Mouse (Mus musculus) left cerebral cortex, postnatal 4 days (tissue): Measurements from ENCODE around the gene Ttc4. TPM values are rescaled to one million over a fixed set of nuclear protein-coding genes. Genes with fewer than 3 reads are reported as not detected.
A peak's percentile ranks its signal among the peaks of the same experiment; 100 is the strongest.

Source experiments
- DNase-seq: peaks from one replicate; pipeline ENCODE4 v3.0.0-alpha.2; 2022
- intact Hi-C: fragments of 180-260 bp; cut with DNase I; formaldehyde crosslinking; loops from one replicate; pipeline ENCODE4 v1.15.1; 2025
- total RNA-seq, 2 experiments: library from RNA; stranded (reverse); gene quantifications; 2 replicates each; pipeline ENCODE4 v1.2.3; 2021

Ttc4 gene
- total RNA-seq: 10 to 100 TPM; 57.4 to 62.1 TPM

DNA sequence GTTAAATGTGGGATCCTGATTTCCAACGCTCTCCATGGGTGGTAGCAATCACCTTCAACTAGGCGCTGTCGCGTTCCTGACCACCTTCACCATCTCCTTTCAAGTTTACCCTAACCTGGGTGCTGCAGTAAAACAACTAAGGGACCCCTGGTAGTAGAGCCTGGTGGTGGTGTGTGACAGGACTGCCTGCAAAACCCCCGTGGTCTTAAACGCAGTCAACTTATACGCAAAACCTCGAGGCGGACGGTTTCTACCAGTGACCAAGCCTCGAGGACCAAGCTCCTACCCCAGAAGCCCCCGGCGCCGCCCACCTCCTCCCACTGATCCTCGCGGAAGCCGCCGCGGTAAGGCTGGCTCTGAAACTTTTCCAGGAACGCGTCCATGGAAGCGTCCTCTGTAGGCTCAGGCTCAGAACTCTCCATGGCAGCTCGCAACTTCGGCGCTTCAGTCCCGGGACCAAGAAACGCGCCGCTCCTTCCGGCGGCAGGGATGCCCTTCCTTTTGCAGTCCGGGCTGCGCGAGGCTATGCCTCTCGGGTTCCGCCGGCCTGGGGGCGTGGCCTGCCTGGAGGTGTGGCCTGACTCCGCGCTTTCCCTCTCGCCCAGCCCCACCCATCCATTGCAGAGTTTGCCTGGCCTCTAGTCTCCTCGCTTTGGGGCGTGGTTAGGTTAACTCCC lies at the start of gene Ttc4:
Gene Ttc4 (minus strand): TSS at position 503 of the 677 bp plus-strand sequence.
- intact Hi-C loops: no loop called here
- DNase-seq: peak; percentile 90

DNA sequence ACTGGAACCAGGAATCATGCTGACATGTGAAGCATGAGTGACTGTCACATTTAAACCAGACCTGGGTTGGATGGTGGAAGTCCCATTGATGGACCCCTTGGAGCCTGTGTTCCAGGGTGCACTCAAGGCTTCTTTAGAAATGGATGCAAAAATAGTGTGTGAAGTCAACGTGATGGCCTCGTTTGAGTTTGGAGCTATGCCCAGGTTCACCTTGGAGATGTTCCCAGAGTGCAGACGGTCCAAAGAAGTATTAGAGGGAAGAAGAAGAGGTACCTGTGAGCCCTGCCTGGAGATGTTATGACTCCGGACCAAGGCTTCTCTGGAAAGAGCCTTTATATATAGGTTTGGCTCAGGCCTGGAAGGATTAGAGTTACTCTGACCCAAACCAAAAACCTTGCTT lies 41.9 kb upstream of the Ttc4 start:
- intact Hi-C loops: no loop called here
- DNase-seq: no peak

DNA sequence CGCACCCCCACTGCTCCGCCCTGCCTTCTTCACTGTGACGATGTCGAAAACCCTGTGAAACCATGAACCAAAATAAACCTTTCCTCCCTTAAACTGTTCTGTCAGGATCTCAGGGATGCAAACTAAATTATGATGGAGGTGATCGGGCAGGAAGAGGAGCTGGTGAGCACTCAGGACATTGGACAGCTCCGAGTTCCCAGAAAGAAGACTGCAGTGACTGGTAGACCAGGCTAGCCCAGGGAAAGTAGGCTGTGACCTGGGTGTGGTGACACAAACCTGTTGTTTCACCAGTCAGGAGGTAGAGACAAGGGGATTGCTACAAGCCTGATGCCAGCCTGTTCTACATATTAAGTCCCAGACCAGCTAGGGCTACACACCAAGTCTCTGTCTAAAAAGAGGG lies 34.9 kb upstream of the Ttc4 start:
- intact Hi-C loops: no loop called here
- DNase-seq: no peak

DNA sequence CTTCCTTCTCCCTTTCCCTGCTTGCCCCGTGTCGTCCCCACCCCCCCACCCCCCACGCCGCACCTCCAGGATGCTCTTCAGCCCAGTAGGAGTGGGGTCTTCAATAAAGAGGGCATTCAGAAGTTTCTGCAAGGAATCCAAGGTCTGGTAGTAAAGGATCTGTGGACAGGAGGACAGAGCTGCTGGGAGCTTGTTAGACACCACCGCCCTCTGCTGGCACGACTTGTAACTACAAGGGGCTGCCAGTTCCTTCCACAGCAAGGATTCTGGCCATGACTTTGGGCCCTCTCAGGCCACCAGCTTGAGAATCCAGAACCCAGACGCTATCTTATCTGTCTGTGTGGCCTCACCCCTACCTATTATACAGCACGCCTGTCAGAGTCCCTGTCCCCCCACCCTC lies 29.7 kb upstream of the Ttc4 start:
- intact Hi-C loops: loop anchor here (1.0 to 5.0 kb wide), 2 partner anchors 77 to 91 kb away; partner anchors contain the start of gene Lexm
- DNase-seq: peak; percentile 89

DNA sequence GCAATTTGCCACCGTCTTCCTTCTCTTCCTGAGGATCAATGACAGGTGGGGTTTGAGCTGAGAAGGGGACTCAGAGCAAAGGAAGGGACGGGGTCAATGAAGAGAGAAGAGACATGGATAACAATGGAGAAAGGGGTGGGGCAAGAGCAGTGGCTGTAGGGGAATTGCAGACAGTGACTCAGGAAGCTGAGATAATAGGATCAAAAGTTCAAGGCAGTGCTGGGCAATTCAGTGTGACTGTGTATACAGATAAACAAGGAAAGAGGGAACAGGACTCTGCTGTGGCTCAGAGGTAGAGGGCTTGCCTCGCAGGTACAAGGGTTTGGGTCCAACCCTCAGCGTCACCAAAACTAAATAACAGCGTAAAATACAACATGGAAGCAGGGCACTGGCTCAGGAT lies 29.2 kb upstream of the Ttc4 start:
- intact Hi-C loops: loop anchor here (1.0 to 5.0 kb wide), 2 partner anchors 77 to 91 kb away; partner anchors contain the start of gene Lexm
- DNase-seq: no peak

DNA sequence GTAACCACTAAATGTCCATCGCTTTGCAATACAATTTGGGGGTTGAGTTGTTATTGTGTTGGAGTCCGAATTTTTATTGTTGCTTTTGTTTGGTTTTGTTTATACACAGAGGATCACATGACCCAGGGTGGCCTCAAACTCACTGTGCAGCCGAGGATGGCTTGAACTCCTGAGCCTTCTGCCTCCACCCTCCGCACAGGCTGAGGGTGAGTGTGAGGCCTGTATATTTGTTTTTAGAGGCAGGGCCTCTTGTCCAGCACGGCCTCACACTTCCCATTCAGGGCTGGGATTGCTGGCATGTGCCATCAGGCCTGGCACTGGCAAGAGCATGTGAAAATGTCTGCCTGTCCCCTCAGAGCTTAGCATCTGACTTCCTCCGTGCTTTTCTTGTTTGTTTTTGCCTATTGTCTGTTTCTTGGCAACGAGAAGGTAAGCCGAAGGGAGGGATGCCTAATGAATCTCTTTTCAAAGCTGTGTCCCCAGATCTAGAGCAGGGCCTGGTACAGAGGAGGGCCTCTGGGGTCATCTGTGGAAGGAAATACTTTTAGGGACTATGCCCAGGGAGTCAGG lies 26.4 kb upstream of the Ttc4 start:
- peak; percentile 26 for DNase-seq
- intact Hi-C loops: loop anchor here (5.0 kb wide), 1 partner anchor 88 kb away; the partner anchor contains the start of gene Lexm

DNA sequence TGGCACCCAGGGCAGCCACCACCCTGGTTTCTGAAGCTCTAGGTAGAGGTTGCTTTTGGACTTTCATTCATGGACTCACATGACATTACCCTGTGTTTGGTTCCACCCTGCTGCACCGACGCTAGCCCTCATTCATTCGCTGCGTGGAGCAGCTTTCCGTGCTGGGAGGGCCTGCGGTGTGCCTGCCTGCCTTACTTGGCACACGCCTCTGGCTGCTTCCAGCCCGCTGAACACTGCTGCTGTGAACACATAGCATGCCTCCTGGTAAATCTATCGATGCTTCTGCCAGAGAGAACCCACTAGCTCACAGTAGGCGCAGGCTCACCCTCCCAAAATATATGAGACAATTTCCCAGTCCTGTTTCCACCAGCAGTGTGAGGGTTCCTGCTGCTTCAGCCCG lies 25.7 kb upstream of the Ttc4 start:
- peak; percentile 81 for DNase-seq
- intact Hi-C loops: no loop called here

DNA sequence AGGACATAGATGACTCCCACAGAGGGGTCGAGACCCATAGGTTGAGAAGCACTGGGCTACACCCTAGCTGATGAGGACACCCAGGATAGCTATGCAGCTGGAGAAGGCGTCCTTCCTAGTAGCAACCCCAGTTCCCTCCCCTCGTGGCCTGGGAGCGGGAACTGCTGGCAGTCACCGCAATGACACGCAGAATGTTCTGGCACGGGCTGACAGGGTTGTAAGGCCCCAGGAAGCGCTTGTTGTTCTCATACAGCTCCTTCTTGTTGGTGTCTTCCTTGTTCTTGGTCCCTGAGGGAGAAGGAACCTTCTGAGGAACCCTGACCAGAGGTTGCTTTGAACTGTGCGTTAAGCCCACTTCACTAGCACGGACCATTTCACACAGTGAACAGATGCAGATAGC lies 25.2 kb upstream of the Ttc4 start:
- intact Hi-C loops: no loop called here
- DNase-seq: peak; percentile 34

DNA sequence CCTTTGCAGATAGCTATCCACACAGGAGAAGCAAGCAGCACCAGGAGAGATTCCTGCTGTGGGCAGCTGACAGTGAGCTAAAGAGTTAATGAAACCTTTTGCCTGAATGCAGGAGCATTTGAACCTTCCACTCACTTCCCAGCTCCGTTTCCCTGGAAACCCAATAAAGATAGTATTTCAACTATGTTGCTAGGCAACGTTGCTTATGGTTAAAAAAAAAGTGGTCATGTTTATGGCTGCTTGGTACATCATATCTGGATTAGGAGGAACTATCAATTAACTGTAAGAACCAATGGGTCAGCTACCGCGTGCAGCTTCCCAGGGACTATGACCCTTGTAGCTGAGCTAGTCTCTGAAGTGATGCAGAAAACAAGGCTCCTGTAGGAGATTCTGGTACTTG lies 22.1 kb upstream of the Ttc4 start:
- intact Hi-C loops: no loop called here
- DNase-seq: no peak

DNA sequence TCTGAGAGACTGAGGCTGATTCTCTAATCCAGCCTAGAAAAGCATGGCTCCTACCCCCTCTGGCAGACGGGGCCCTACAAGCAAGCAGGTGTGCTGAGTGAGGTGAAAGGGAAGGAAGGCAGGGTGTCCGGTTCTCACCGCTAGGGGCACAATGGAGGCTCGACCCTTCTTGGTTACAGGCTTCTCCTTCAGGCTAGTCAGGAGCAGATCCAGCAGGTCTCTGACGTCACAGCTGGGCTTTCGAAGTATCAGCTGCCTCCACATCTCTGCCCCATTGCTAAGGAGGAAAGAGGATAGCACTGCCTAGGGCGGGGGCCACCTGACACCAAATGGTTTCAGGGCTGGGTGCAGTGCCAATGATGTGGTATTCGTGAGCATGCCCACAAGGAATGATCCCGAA lies 21.2 kb upstream of the Ttc4 start:
- intact Hi-C loops: no loop called here
- DNase-seq: peak; percentile 29

DNA sequence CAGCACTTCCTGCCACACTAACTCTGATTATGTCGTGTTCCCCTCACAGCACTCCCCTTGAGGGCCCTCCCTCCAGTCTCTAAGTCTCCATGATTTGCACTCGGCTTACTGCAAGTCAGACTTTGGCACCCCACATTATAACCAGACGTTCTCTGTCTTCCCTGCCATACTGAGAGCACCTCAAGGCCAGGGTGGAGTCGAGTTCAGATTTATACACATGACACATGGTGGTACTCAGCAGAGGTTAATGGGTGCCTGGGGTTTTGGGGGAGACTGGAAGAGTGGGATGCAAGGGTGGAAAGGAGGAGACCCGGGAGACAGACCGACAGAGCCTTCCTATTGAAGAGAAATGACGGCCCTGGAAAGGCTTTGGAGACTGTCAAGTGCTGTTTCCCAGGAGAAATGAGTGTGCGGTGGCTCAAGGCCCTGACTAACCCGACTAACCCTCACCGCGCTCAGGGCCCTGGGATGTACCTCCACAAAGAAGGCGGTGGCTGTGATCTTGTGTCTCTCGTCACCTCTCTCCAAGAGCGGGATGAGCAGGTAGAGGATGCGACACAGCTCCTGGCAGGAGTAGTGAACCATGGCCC lies 15.2 kb upstream of the Ttc4 start:
- no peak for DNase-seq

DNA sequence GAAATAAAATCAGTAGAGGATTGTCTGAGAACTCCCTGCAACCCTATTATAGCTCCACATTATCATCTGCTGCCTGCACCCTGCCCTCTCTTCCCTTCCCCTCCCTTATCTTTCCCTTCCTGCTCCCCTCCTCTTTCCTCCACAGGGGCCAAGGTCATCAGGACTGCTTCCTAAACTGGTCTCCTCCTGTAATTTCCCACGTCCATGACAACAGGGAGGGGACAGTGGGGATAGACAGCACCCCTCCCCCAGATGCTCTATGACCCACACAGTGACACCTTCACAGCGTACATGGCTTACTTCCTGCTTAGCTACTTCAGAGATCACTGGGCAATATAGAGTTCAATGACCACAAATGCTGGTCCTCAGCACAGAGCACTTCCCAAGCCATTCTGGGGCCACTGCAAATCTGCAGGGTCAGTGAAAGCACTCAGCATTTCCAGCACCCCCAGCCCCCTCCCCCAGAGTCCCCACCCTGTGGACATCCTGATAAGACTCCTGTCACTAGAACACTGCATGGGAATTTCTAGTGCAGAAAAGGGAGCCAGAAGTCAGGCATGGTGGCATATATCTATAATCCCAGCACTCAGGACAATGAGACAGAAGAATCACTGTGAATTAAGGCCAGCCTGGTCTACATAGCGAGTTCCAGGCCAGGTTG lies 10.0 kb upstream of the Ttc4 start:
- DNase-seq: no peak
- intact Hi-C loops: no loop called here

More for the DNA sequence above, 15.2 kb upstream of the Ttc4 start:
- intact Hi-C loops: no loop called here

DNA sequence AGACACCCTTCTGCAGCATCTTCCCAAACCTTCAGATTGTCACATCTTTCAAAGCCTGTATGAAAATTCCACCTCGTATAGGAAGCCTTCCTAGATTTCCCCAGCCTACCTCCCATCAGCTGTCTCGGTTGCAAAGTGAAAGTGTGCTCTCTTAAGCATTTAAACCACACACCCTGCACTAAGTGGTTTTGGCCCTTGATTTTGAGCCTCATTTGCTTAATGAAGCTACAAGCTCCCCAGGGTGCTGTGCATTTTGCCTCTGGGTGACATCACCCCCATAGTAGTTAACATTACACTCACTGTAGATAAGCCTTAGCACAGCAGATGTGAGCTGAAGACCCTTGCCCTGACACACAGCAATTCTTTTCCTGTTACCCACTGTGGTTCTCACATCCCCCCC lies 2.2 kb upstream of the Ttc4 start:
- DNase-seq: no peak
- intact Hi-C loops: no loop called here

DNA sequence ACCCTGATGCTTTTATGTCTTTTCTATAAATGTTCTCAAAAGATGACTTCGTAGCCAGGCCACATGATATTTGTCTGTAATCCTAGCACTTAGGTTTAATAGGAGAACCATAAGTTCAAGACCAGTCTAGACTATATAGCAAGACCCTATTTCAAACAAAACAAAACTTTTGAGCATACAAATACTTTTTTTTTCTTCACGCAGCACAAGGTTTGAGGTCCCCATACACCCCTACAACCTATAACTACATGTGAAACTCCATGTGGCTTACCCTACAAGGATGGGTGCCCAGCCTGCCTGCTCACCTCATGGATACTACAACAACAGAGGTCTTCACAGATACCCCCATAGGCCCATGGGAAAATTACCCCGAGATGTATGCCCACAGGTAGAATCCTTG lies 408 bp upstream of the Ttc4 start:
- intact Hi-C loops: no loop called here

DNA sequence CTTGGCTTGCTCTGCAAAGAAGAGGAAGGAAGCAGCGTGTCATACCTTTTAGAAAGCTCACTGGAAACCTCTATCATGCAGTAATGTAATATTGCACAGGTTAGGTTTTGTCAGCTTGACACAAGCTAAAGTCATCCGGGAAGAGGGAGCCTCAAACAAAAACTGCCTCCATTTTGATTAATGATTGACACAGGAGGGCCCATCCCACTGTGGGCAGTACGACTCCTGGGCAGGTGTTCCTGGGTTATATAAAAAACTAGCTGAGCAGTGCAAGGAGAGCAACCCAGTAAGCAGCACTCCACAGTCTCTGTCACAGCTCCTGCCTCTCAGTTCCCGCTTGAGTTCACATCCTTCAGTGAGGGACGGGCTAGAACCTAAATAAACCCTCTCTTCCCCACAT lies 2.0 kb downstream of the Ttc4 start:
- intact Hi-C loops: no loop called here
- no peak for DNase-seq

More for the DNA sequence above, 408 bp upstream of the Ttc4 start:
- DNase-seq: no peak

DNA sequence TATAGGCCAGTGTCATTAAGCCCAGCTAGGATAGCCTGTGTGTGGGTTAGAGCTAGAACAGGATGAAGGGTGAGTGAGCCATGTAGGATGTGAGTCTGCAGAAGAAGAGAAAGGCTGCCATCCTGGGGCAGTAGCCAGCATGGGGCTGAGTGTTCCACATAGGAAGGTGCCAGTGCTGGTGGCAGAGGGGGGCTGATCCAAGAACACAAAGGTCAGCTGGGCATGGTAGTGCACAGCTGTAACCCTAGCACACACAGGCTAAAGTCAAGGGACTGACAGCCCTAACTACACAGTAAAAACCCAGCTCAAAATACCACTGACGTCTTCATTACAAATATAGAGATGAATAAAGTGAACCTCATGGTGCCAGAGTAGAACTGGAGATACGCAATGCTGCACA lies 12.2 kb downstream of the Ttc4 start:
- DNase-seq: no peak
- intact Hi-C loops: no loop called here

DNA sequence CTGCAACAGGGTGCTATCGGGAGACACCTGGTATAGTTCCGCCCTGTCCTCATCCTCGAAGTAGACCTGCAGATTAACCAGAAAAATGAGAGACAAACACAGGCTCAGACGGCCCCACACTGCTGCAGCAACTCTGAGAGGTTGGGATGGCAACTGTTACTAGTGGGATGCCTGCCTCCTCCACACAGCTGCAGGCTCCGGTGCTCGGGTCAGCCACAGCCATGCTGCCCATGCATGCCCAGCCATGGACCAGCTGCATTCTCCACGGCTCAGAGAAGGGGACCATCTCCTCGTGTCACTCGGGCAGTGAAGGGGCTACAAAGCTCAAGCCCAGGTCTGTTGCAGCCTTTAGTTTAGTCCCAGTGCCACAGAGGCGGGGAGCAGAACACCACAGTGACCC lies 13.1 kb downstream of the Ttc4 start:
- intact Hi-C loops: no loop called here
- no peak for DNase-seq

DNA sequence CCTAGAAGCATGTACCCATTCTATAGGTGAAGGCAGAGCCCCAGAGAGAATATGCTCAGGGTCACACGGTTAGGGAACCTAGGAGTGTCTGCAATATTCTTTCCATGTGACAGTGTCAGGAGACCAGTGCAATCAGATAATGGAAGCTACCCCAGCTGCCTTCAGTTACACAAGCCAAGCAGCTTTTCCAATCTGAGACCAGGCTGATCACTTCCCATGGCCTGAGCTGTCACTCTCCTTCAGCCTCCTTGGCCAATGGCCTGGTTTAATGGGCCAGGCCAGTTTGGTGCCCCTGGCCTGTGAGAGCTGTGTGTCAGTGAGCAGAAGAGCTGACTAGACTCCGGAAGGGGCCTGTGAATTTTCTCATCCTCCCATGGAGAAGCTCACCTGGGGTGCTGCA lies 13.5 kb downstream of the Ttc4 start:
- intact Hi-C loops: no loop called here
- no peak for DNase-seq

DNA sequence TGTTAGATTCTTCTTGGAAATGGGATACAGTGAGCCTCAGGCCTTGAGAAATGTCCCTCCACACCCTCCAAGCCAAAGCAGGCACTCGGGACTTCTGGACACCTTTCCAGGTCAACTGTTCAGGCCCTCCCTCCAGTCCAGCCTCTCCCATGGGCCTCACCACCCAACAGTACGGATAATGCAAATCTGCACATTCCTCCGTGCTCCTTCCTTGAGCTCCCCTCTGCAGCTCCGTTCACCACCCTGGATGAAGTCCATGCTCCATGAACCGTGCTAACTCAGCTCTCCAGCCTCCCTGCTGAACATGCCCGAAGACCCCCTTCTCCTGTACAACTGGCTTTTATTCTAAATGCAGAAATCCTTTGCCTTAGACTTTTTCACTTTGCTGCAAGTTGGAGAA lies 14.0 kb downstream of the Ttc4 start:
- no peak for DNase-seq
- intact Hi-C loops: no loop called here

DNA sequence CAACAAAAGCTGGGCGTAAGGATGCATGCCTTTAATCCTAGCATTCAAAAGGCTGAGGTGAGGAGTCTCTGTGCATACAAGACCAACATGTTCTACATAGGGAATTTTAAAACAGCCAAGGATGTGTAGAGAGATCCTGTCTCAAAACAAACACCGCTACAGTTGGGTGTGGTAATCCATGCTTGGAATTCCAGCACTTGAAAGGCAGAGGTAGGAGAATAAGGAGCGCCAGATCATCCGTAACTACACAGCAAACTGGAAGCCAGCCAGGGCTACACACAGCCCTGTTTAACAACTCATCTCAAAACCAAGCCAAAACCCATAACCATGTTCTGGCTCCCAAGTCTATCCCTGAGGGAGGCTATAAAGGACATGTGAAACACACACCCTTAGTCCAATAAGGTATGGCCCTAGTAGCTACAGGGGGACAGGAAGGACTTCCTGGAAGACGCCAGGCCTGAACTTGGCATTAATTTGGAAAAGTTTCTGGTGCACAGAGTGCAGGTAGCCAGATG lies 14.7 kb downstream of the Ttc4 start:
- no peak for DNase-seq
- intact Hi-C loops: no loop called here

DNA sequence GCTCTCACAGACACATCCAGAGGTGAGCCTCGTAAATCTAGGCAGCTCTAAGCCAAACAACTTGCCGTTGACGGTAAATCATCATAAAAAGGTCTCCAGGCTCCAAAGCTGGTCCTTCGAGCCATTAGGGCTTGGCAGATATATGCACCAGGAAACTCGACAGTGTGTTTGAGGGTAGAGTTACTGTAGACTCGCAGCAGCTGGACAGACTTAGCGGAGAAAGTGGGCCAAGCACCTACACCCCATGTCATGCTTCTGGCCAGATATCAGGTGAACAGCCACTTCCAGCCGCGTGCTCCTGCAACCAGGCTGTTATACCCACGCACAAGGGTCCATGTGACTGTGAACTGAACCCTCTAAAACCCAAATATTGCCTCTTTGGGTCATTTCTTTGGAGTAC lies 23.1 kb downstream of the Ttc4 start:
- intact Hi-C loops: no loop called here

DNA sequence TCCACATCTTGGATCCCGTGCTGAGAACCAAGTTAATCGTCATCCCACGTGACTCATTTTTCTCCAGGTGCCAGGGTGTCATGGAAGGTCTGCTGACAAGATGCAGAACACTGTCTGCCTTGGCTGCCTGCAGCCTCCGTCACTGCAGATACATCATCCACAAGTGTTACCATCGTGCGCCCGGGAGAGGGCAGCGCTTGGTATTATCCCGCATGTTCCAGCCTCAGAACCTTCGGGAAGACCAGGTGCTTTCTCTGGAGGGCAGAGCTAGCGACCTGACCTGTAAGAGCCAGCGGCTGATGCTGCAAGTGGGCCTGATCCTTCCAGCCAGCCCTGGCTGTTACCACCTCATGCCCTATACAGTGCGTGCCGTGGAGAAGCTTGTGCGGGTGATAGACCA lies 25.7 kb downstream of the Ttc4 start:
- intact Hi-C loops: no loop called here
- no peak for DNase-seq

More for the DNA sequence above, 23.1 kb downstream of the Ttc4 start:
- DNase-seq: no peak
